Mouse (Mus musculus) CH12.LX (cell line): Measurements from ENCODE around the gene Rpp25. TPM values are rescaled to one million over a fixed set of nuclear protein-coding genes. Genes with fewer than 3 reads are reported as not detected.
A peak's percentile ranks its signal among the peaks of the same experiment; 100 is the strongest.

Source experiments
- DNase-seq: peaks from one replicate; pipeline ENCODE4 v3.0.0-alpha.2; 2013; ENCODE audit errors: extremely low read depth
- H3K27ac ChIP-seq: 2 replicates; pipeline ENCODE4 v1.5.1; 2012; ENCODE audit warnings: low read depth, mild to moderate bottlenecking, control low read depth, moderate library complexity; ENCODE audit not compliant: insufficient read depth
- H3K27me3 ChIP-seq: replicated peaks from 2 replicates; pipeline ENCODE3; 2012; ENCODE audit warnings: inconsistent platforms
- H3K36me3 ChIP-seq, 2 experiments: replicated peaks in 1 of 2; 2 replicates each; pipeline versions ENCODE3 to v1.6.1; 2012; ENCODE audit warnings: inconsistent platforms in 1 of 2, low read length in 1 of 2, mild to moderate bottlenecking in 1 of 2, mixed read lengths in 1 of 2, moderate library complexity in 1 of 2; ENCODE audit not compliant: control insufficient read depth in 1 of 2, insufficient read depth in 1 of 2
- H3K4me1 ChIP-seq, 2 experiments: 2 replicates each; pipeline ENCODE4 v1.6.1; 2012; ENCODE audit warnings: inconsistent platforms in 1 of 2, moderate library complexity in 1 of 2; ENCODE audit not compliant: insufficient read depth in 2 of 2, control insufficient read depth in 1 of 2
- H3K4me2 ChIP-seq: 2 replicates; pipeline ENCODE4 v1.6.1; 2012; ENCODE audit warnings: low read depth, mild to moderate bottlenecking, control low read depth; ENCODE audit not compliant: poor library complexity, insufficient read depth, severe bottlenecking
- H3K4me3 ChIP-seq, 3 experiments: fragments of 150-350 bp in 1 of 3; sonication (generic) in 1 of 3; replicated peaks in 1 of 3; 2 replicates each; pipeline versions ENCODE3 to v1.5.1; 2011 to 2012; ENCODE audit warnings: low read depth in 2 of 3, low read length in 2 of 3, mild to moderate bottlenecking in 2 of 3, moderate library complexity in 2 of 3, control low read depth in 1 of 3, improper control_type of control experiment in 1 of 3, inconsistent platforms in 1 of 3, mixed read lengths in 1 of 3; ENCODE audit not compliant: poor library complexity in 1 of 3
- H3K79me2 ChIP-seq: replicated peaks from 2 replicates; pipeline ENCODE4 v1.6.1; 2012; ENCODE audit warnings: mild to moderate bottlenecking, moderate library complexity; ENCODE audit not compliant: control insufficient read depth, poor library complexity, insufficient read depth, severe bottlenecking; ENCODE audit errors: extremely low read depth
- H3K9ac ChIP-seq: 2 replicates; pipeline ENCODE4 v1.6.1; 2012; ENCODE audit warnings: low read depth, mild to moderate bottlenecking, control low read depth, moderate library complexity; ENCODE audit not compliant: insufficient read depth
- H3K9me3 ChIP-seq: replicated peaks from 2 replicates; pipeline ENCODE3; 2012; ENCODE audit warnings: low read length, inconsistent platforms, mixed read lengths
- BHLHE40 ChIP-seq: IDR thresholded peaks from 2 replicates; pipeline ENCODE4 v1.6.1; 2011; ENCODE audit warnings: mild to moderate bottlenecking, low read depth, low read length, improper control_type of control experiment
- CHD1 ChIP-seq: IDR thresholded peaks from 2 replicates; pipeline ENCODE4 v1.6.1; 2012; ENCODE audit warnings: low read depth, low read length, improper control_type of control experiment, inconsistent platforms
- CTCF ChIP-seq, 2 experiments: IDR thresholded peaks in 1 of 2; conservative IDR thresholded peaks in 1 of 2; 2 replicates each; pipeline ENCODE4 v1.5.1; 2011 to 2012; ENCODE audit warnings: low read depth in 2 of 2, low read length in 2 of 2, improper control_type of control experiment in 1 of 2, inconsistent platforms in 1 of 2, mild to moderate bottlenecking in 1 of 2, moderate library complexity in 1 of 2
- E2F4 ChIP-seq: IDR thresholded peaks from 2 replicates; pipeline ENCODE4 v1.6.1; 2011; ENCODE audit warnings: low read depth, low read length, improper control_type of control experiment; ENCODE audit not compliant: insufficient replicate concordance
- ETS1 ChIP-seq: conservative IDR thresholded peaks from 2 replicates; pipeline ENCODE4 v1.6.1; 2012; ENCODE audit warnings: low read depth, mild to moderate bottlenecking, inconsistent platforms, low read length, improper control_type of control experiment, moderate library complexity
- GABPA ChIP-seq: IDR thresholded peaks from 2 replicates; pipeline ENCODE4 v1.6.1; 2012; ENCODE audit warnings: low read depth, low read length, improper control_type of control experiment, inconsistent platforms; ENCODE audit not compliant: insufficient replicate concordance
- HCFC1 ChIP-seq: IDR thresholded peaks from 2 replicates; pipeline ENCODE4 v1.6.1; 2012; ENCODE audit warnings: low read depth, mild to moderate bottlenecking, inconsistent platforms, low read length, improper control_type of control experiment
- IRF4 ChIP-seq: IDR thresholded peaks from 2 replicates; pipeline ENCODE4 v1.6.1; 2014; ENCODE audit warnings: low read depth, mild to moderate bottlenecking, inconsistent platforms, low read length, improper control_type of control experiment
- JUND ChIP-seq: conservative IDR thresholded peaks from 2 replicates; pipeline ENCODE4 v1.6.1; 2011; ENCODE audit warnings: low read depth, low read length, improper control_type of control experiment
- MAFK ChIP-seq: IDR thresholded peaks from 2 replicates; pipeline ENCODE4 v1.6.1; 2011; ENCODE audit warnings: low read length, improper control_type of control experiment; ENCODE audit not compliant: insufficient replicate concordance
- MAX ChIP-seq: IDR thresholded peaks from 2 replicates; pipeline ENCODE4 v1.6.1; 2011; ENCODE audit warnings: low read length, improper control_type of control experiment
- MAZ ChIP-seq: IDR thresholded peaks from 2 replicates; pipeline ENCODE4 v1.6.1; 2012; ENCODE audit warnings: low read depth, mild to moderate bottlenecking, inconsistent platforms, low read length, improper control_type of control experiment, moderate library complexity
- MEF2A ChIP-seq: IDR thresholded peaks from 2 replicates; pipeline ENCODE4 v1.6.1; 2014; ENCODE audit warnings: low read depth, mild to moderate bottlenecking, inconsistent platforms, low read length, improper control_type of control experiment, borderline replicate concordance
- MYC ChIP-seq: IDR thresholded peaks from 2 replicates; pipeline ENCODE4 v1.6.1; 2011; ENCODE audit warnings: low read depth, mild to moderate bottlenecking, improper control_type of control experiment, low read length
- NELFE ChIP-seq: IDR thresholded peaks from 2 replicates; pipeline ENCODE4 v1.6.1; 2011; ENCODE audit warnings: low read depth, low read length, improper control_type of control experiment
- NRF1 ChIP-seq: IDR thresholded peaks from 2 replicates; pipeline ENCODE4 v1.6.1; 2014; ENCODE audit warnings: low read depth, mild to moderate bottlenecking, inconsistent platforms, low read length, improper control_type of control experiment, moderate library complexity
- PAX5 ChIP-seq: IDR thresholded peaks from 2 replicates; pipeline ENCODE4 v1.6.1; 2012; ENCODE audit warnings: low read length, inconsistent platforms, mixed read lengths
- POLR2A ChIP-seq: IDR thresholded peaks from 2 replicates; pipeline ENCODE4 v1.6.1; 2011; ENCODE audit warnings: low read depth, mild to moderate bottlenecking, improper control_type of control experiment, low read length
- POLR2AphosphoS2 ChIP-seq: IDR thresholded peaks from 2 replicates; pipeline ENCODE4 v1.6.1; 2011; ENCODE audit warnings: low read depth, low read length, improper control_type of control experiment
- SIN3A ChIP-seq: IDR thresholded peaks from 2 replicates; pipeline ENCODE4 v1.6.1; 2012; ENCODE audit warnings: low read length, improper control_type of control experiment, inconsistent platforms
- TBP ChIP-seq: conservative IDR thresholded peaks from 2 replicates; pipeline ENCODE4 v1.6.1; 2011; ENCODE audit warnings: low read depth, low read length, improper control_type of control experiment
- TCF12 ChIP-seq: IDR thresholded peaks from 2 replicates; pipeline ENCODE4 v1.6.1; 2014; ENCODE audit warnings: low read depth, mild to moderate bottlenecking, inconsistent platforms, low read length, improper control_type of control experiment
- UBTF ChIP-seq: IDR thresholded peaks from 2 replicates; pipeline ENCODE4 v1.6.1; 2012; ENCODE audit warnings: low read depth, mild to moderate bottlenecking, inconsistent platforms, low read length, improper control_type of control experiment, moderate library complexity
- USF2 ChIP-seq: conservative IDR thresholded peaks from 2 replicates; pipeline ENCODE4 v1.6.1; 2011; ENCODE audit warnings: low read depth, low read length, improper control_type of control experiment
- ZC3H11A ChIP-seq: IDR thresholded peaks from 2 replicates; pipeline ENCODE4 v1.6.1; 2012; ENCODE audit warnings: low read depth, mild to moderate bottlenecking, inconsistent platforms, low read length, improper control_type of control experiment
- ZNF384 ChIP-seq: IDR thresholded peaks from 2 replicates; pipeline ENCODE4 v1.6.1; 2012; ENCODE audit warnings: low read depth, low read length, improper control_type of control experiment, inconsistent platforms
- dilution Hi-C: fragments of 300-500 bp; cut with MboI; formaldehyde crosslinking; loops from 2 replicates; pipeline ENCODE4 v1.14.3; 2020; ENCODE audit warnings: low sequenced_read_pairs; ENCODE audit not compliant: extremely low pct_unique_long_range_greater_than_20kb, extremely low pct_ligation_motif_present
- in situ Hi-C: fragments of 300-500 bp; cut with MboI; formaldehyde crosslinking; loops from 3 replicates; pipeline ENCODE4 v1.14.3; 2019; ENCODE audit warnings: low sequenced_read_pairs, low pct_ligation_motif_present, low pct_unique_long_range_greater_than_20kb, mixed read lengths
- polyA plus RNA-seq: library from polyadenylated mRNA; unstranded; fragments of >175 nt; gene quantifications from 2 replicates; pipeline ENCODE4 v1.2.1, GENCODE M21; 2012; ENCODE audit warnings: low read depth; ENCODE audit not compliant: insufficient read length
- total RNA-seq, 2 experiments: library from RNA; depleted of rRNA; stranded (reverse); fragments of 300-350 nt in 1 of 2; fragments of >200 nt in 1 of 2; gene quantifications; 2 replicates each; pipeline ENCODE4 v1.2.3; 2012 to 2014

Rpp25 gene
- total and polyA plus RNA-seq, 3 experiments, result 0.21 TPM; not detected in 2

- no peak for TF ChIP-seq NRF1
- no peak for TF ChIP-seq NELFE
- no peak for TF ChIP-seq ETS1
- TF ChIP-seq MAFK, result no peak
- TF ChIP-seq HCFC1, result no peak
- TF ChIP-seq PAX5, result no peak
- TF ChIP-seq MYC, result no peak
- no peak for TF ChIP-seq GABPA
- no peak for TF ChIP-seq CTCF (conservative IDR thresholded peaks at IDR 0.05 in 1 of 2, IDR thresholded peaks at IDR 0.05 in 1 of 2; ENCODE audit: low read depth in 2 of 2, low read length in 2 of 2)
- TF ChIP-seq E2F4, result no peak
- no peak for TF ChIP-seq MAZ
- no peak for TF ChIP-seq ZC3H11A
- no peak for TF ChIP-seq ZNF384
- no peak for TF ChIP-seq IRF4
- TF ChIP-seq BHLHE40, result no peak
- no peak for TF ChIP-seq MAX
- no peak for TF ChIP-seq TBP
- no peak for TF ChIP-seq MEF2A
- no peak for TF ChIP-seq CHD1
- TF ChIP-seq POLR2A, result no peak
- Histone ChIP-seq H3K27ac (no peak overlapping the region), H3K36me3 (peaks cover 7 to 23% of the 10 kb centered on the region in 2 experiments), H3K9me3 (no peaks in the 10 kb centered on the region), H3K79me2 (peaks cover 72% of the 10 kb centered on the region), H3K9ac (no peak overlapping the region), H3K4me3 (no peak overlapping the region), H3K4me2 (no peak overlapping the region), H3K4me1 (peaks cover 0 to 43% of the 10 kb centered on the region in 2 experiments; a peak in 2 of 4 replicates), H3K27me3 (no peaks in the 10 kb centered on the region)
- in situ Hi-C loops, result loop anchor here (5.0 kb wide), 1 partner anchor 128 kb away; the partner anchor contains the start of gene Csk
- dilution Hi-C loops, result no loop called here
- no peak for DNase-seq
These were observed 20.6 kb downstream of the Rpp25 start for GRCm38 (mm10) chr9:57524439-57524838.

DNA sequence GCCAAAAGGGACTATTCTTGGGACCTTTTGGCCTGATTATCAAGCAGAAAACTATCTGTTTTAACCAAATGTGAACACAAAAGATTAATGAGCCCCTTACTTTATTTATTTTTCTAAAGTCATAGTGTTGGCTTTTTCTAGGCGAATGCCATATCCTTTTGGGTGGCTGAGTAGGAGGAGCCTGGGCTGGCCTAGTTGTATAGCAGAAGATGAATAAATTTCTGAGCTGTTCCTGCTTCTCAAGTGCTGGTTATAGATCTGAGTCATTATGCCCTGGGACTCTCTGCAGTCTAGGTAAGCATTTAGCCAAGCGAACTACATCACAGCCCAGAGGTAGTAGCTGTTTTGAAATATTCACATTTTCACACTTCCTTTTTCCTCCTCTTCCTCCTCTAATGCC, 21.7 kb downstream of the Rpp25 start:
- H3K36me3 ChIP-seq, result peaks cover 12 to 33% of the 10 kb centered on the region in 2 experiments
- TF ChIP-seq HCFC1 (no peak), ZC3H11A (no peak), JUND (no peak), POLR2AphosphoS2 (no peak), BHLHE40 (no peak), UBTF (no peak), TCF12 (no peak), SIN3A (no peak), USF2 (no peak)
- TF ChIP-seq, all 38 proteins: peak for 0
- in situ Hi-C loops (no loop called here), dilution Hi-C loops (no loop called here)
- H3K27me3 ChIP-seq, result no peaks in the 10 kb centered on the region
- no peaks in the 10 kb centered on the region for H3K9me3 ChIP-seq
- H3K27ac ChIP-seq, result no peak overlapping the region
- peaks cover 0 to 43% of the 10 kb centered on the region in 2 experiments; a peak in 2 of 4 replicates for H3K4me1 ChIP-seq
- DNase-seq, result peak; percentile 51
- H3K4me3 ChIP-seq, result no peak overlapping the region
- H3K79me2 ChIP-seq, result peaks cover 74% of the 10 kb centered on the region
- no peak overlapping the region for H3K4me2 ChIP-seq
- H3K9ac ChIP-seq, result 0 out of 2 replicates have a peak overlapping the region, but pooled peaks have one; percentile 5
